Mouse (Mus musculus) adrenal gland (tissue): Measurements from ENCODE around the gene Pithd1.

ENCODE experiments used
- intact Hi-C: fragments of 180-260 bp; cut with DNase I; formaldehyde crosslinking; loops from one replicate; pipeline ENCODE4 v1.15.1; 2025

Gene Pithd1

GRCm38 (mm10) chr4:135934708-135935500, 52.2 kb downstream of the Pithd1 start:
- intact Hi-C loops, result loop anchor here (5.0 kb wide), 1 partner anchor 133 kb away; no protein-coding TSS in a partner anchor

GRCm38 (mm10) chr4:135931832-135932231, 55.2 kb downstream of the Pithd1 start:
- intact Hi-C loops, result loop anchor here (2.0 to 5.0 kb wide), 2 partner anchors 41 to 130 kb away; no protein-coding TSS in a partner anchor

- intact Hi-C loops, result loop anchor here (5.0 kb wide), 1 partner anchor 128 kb away; no protein-coding TSS in a partner anchor
These were observed 56.8 kb downstream of the Pithd1 start for GRCm38 (mm10) chr4:135930239-135930638.

GRCm38 (mm10) chr4:135929828-135930227, 57.2 kb downstream of the Pithd1 start:
- intact Hi-C loops, result loop anchor here (5.0 to 10.0 kb wide), 2 partner anchors 128 to 225 kb away; no protein-coding TSS in a partner anchor

- intact Hi-C loops, result loop anchor here (10.0 kb wide), 1 partner anchor 225 kb away; no protein-coding TSS in a partner anchor
These were observed 57.7 kb downstream of the Pithd1 start for GRCm38 (mm10) chr4:135929405-135929804.

GRCm38 (mm10) chr4:135928376-135928775, 58.7 kb downstream of the Pithd1 start:
- intact Hi-C loops, result loop anchor here (10.0 kb wide), 1 partner anchor 224 kb away; no protein-coding TSS in a partner anchor

GRCm38 (mm10) chr4:135926861-135927260, 60.2 kb downstream of the Pithd1 start:
- intact Hi-C loops, result loop anchor here (10.0 kb wide), 1 partner anchor 222 kb away; no protein-coding TSS in a partner anchor

GRCm38 (mm10) chr4:135926195-135926808, 60.8 kb downstream of the Pithd1 start:
- intact Hi-C loops, result loop anchor here (10.0 kb wide), 1 partner anchor 222 kb away; no protein-coding TSS in a partner anchor
